Mouse (Mus musculus) thymus, adult 2 months (tissue): ENCODE results near the gene Gm21969. TPM values are rescaled to one million over a fixed set of nuclear protein-coding genes. Genes with fewer than 3 reads are reported as not detected.

ENCODE experiments used
- DNase-seq: peaks from one replicate; pipeline ENCODE4 v3.0.0; 2021
- H3K27ac ChIP-seq: fragments of 200-500 bp; 2 replicates; pipeline ENCODE4 v1.5.1; 2012; ENCODE audit warnings: low read length, control low read depth; ENCODE audit not compliant: control insufficient read depth, insufficient read depth
- H3K27me3 ChIP-seq: fragments of 200-500 bp; 2 replicates; pipeline ENCODE4 v1.6.1; 2012; ENCODE audit warnings: mild to moderate bottlenecking, low read length, moderate library complexity, mixed read lengths; ENCODE audit not compliant: control insufficient read depth, insufficient read depth
- H3K36me3 ChIP-seq: fragments of 200-500 bp; 2 replicates; pipeline ENCODE4 v1.6.1; 2012; ENCODE audit warnings: mild to moderate bottlenecking, low read length, moderate library complexity; ENCODE audit not compliant: control insufficient read depth, insufficient read depth
- H3K4me1 ChIP-seq: fragments of 200-500 bp; replicated peaks from 2 replicates; pipeline ENCODE4 v1.6.1; 2012; ENCODE audit warnings: low read length; ENCODE audit not compliant: control insufficient read depth, insufficient read depth
- H3K4me3 ChIP-seq: fragments of 200-500 bp; 2 replicates; pipeline ENCODE4 v1.5.1; 2012; ENCODE audit warnings: mild to moderate bottlenecking, low read length, control low read depth, moderate library complexity; ENCODE audit not compliant: control insufficient read depth, insufficient read depth
- CTCF ChIP-seq: fragments of 200-500 bp; IDR thresholded peaks from 2 replicates; pipeline ENCODE4 v1.5.1; 2012; ENCODE audit warnings: mild to moderate bottlenecking, control low read depth, low read length, moderate library complexity, borderline replicate concordance; ENCODE audit not compliant: control insufficient read depth, poor library complexity, insufficient read depth; ENCODE audit errors: extremely low read depth
- POLR2A ChIP-seq: fragments of 200-500 bp; IDR thresholded peaks from 2 replicates; pipeline ENCODE4 v1.6.1; 2012; ENCODE audit warnings: mild to moderate bottlenecking, low read length, control low read depth, moderate library complexity; ENCODE audit not compliant: control insufficient read depth, poor library complexity, insufficient read depth; ENCODE audit errors: extremely low read depth
- WGBS: fragments of 180-500 bp; shearing (Covaris S2); methylation state at CpG from one replicate; pipeline ENCODE4 v1.1.7; 2018; 5-methylcytosine and 5-hydroxymethylcytosine counted together
- polyA plus RNA-seq: library from polyadenylated mRNA; depleted of rRNA; stranded (reverse); fragments of >200 nt; gene quantifications from 2 replicates; pipeline ENCODE4 v1.2.3, GENCODE M21; 2012

The Gm21969 gene
- polyA plus RNA-seq, 1 experiment: not detected

GRCm38 (mm10) chr4:139627361-139627760 lies 24.4 kb downstream of the Gm21969 start:
- no peak for DNase-seq
- WGBS: 95% methylated on average over 11 of the region's 11 CpGs
- no peak overlapping the region for H3K27ac ChIP-seq
- H3K27me3 ChIP-seq: no peaks in the 10 kb centered on the region
- H3K4me3 ChIP-seq: no peak overlapping the region
- H3K36me3 ChIP-seq: no peaks in the 10 kb centered on the region
- TF ChIP-seq CTCF (no peak), POLR2A (no peak)
- peaks cover 9% of the 10 kb centered on the region for H3K4me1 ChIP-seq

- Histone ChIP-seq H3K27ac (no peak overlapping the region), H3K4me1 (no peaks in the 10 kb centered on the region; the same call in 1 of the 2 replicates), H3K4me3 (no peak overlapping the region), H3K27me3 (no peaks in the 10 kb centered on the region), H3K36me3 (no peaks in the 10 kb centered on the region)
- 69% methylated on average over 10 of the region's 10 CpGs for WGBS
- TF ChIP-seq POLR2A (no peak), CTCF (no peak)
- no peak for DNase-seq
Measured at GRCm38 (mm10) chr4:139630171-139630570, 27.2 kb downstream of the Gm21969 start.

- TF ChIP-seq POLR2A (no peak), CTCF (no peak)
- WGBS: 82% methylated on average over 5 of the region's 5 CpGs
- Histone ChIP-seq H3K27me3 (no peaks in the 10 kb centered on the region; the same call in 1 of the 2 replicates), H3K27ac (no peak overlapping the region), H3K4me1 (no peaks in the 10 kb centered on the region; the same call in 1 of the 2 replicates), H3K4me3 (no peak overlapping the region), H3K36me3 (no peaks in the 10 kb centered on the region)
- DNase-seq: no peak
Measured at GRCm38 (mm10) chr4:139631141-139631540, 28.2 kb downstream of the Gm21969 start.

- TF ChIP-seq CTCF: no peak
- no peak for TF ChIP-seq POLR2A
- H3K27me3 ChIP-seq: no peaks in the 10 kb centered on the region; the same call in 1 of the 2 replicates
- no peaks in the 10 kb centered on the region; the same call in 1 of the 2 replicates for H3K4me1 ChIP-seq
- no peak overlapping the region for H3K27ac ChIP-seq
- H3K4me3 ChIP-seq: no peak overlapping the region
- WGBS: 98% methylated on average over 7 of the region's 7 CpGs
- DNase-seq: no peak
- H3K36me3 ChIP-seq: no peaks in the 10 kb centered on the region
Measured at GRCm38 (mm10) chr4:139631569-139632253, 28.7 kb downstream of the Gm21969 start.

- 91% methylated on average over 10 of the region's 10 CpGs for WGBS
- no peaks in the 10 kb centered on the region; the same call in 1 of the 2 replicates for H3K27me3 ChIP-seq
- no peak for TF ChIP-seq CTCF
- no peak for TF ChIP-seq POLR2A
- no peaks in the 10 kb centered on the region; the same call in 1 of the 2 replicates for H3K4me1 ChIP-seq
- H3K36me3 ChIP-seq: no peaks in the 10 kb centered on the region
- no peak for DNase-seq
- no peak overlapping the region for H3K27ac ChIP-seq
- no peak overlapping the region for H3K4me3 ChIP-seq
Measured at GRCm38 (mm10) chr4:139632254-139632580, 29.2 kb downstream of the Gm21969 start.

- Histone ChIP-seq H3K27ac (no peak overlapping the region), H3K4me3 (no peak overlapping the region), H3K4me1 (peaks cover 9% of the 10 kb centered on the region), H3K27me3 (no peaks in the 10 kb centered on the region; the same call in 1 of the 2 replicates), H3K36me3 (no peaks in the 10 kb centered on the region)
- WGBS: 42% methylated on average over 7 of the region's 7 CpGs
- peak; percentile 72 for DNase-seq
- TF ChIP-seq POLR2A (no peak), CTCF (peak; percentile 94)
Measured at GRCm38 (mm10) chr4:139636373-139636772, 33.4 kb downstream of the Gm21969 start.
